Comparison of ENCODE assay signal across 26 mouse cellular contexts in the genomic region with DNA sequence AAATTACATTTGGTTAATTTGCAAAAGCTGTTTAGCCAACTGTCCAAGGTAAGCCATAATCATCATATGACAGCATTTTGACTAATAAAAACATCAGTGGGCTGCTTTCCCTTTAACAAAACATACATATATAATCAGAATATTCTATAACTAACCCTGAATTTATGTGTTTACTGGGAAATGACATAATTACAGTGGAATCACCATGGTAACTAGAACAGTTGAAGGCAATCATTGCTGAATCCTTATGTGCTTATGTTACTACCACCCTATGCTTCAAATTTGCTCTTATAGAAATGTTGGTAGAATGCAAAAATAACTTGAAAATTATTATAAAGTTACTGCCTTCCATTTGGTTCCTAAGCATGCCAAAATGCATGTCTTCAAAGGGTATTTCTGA.
A peak's percentile ranks its signal among the peaks of the same experiment; 100 is the strongest.
DNase-seq lines count a peak whose midpoint lies in the region; ATAC-seq and TF ChIP-seq lines count a peak whose summit lies in the region.
"Had no signal": no experiment of that assay in that cellular context is flagged by ENCODE, and none has a peak within 500 bp of the region (broad histone marks: within the 10 kb centered on the region; RNA-seq: fewer than 3 reads in every experiment).

No protein-coding gene starts in this region.

- no peak overlapping the region for H3K9ac ChIP-seq in forebrain, embryonic 13.5 days
- H3K9ac ChIP-seq in forebrain, embryonic 15.5 days (replicated peaks), result no peak overlapping the region
- no peak overlapping the region for H3K9ac ChIP-seq in forebrain, embryonic 12.5 days
- H3K9ac ChIP-seq in forebrain, postnatal 0 days, result no peak overlapping the region
- H3K9ac ChIP-seq: embryonic facial prominence, embryonic 13.5 days; embryonic facial prominence, embryonic 15.5 days had no signal

- H3K27me3 ChIP-seq in forebrain, embryonic 13.5 days, result no peaks in the 10 kb centered on the region
- H3K27me3 ChIP-seq in forebrain, embryonic 10.5 days (ENCODE audit: poor library complexity, severe bottlenecking), result no peaks in the 10 kb centered on the region
- H3K27me3 ChIP-seq in forebrain, embryonic 15.5 days, result no peaks in the 10 kb centered on the region
- H3K27me3 ChIP-seq in forebrain, embryonic 12.5 days, result no peaks in the 10 kb centered on the region
- H3K27me3 ChIP-seq in forebrain, postnatal 0 days (ENCODE audit: insufficient read depth, low read length), result no peaks in the 10 kb centered on the region
- H3K27me3 ChIP-seq: CH12.LX; embryonic facial prominence, embryonic 13.5 days; embryonic facial prominence, embryonic 15.5 days; Patski had no signal

- no peak for DNase-seq in forebrain, embryonic 10.5 days (ENCODE audit: extremely low spot score, low spot score)
- peak; percentile 44 for DNase-seq in brain, embryonic 14.5 days (ENCODE audit: low read depth)
- peak; percentile 17 for DNase-seq in forebrain, postnatal 0 days
- DNase-seq in heart, postnatal 25 days (ENCODE audit: low spot score), result no peak
- DNase-seq: adrenal gland, adult 8-10 months; adrenal gland, postnatal 14 days; adrenal gland, postnatal 36 days; B cell, adult 2 months; cerebellum, adult 11 months; cerebellum, adult 18-20 months; cerebellum, adult 8-10 months; cerebellum, adult 9-11 months; cerebellum, postnatal 14 days; cerebellum, postnatal 36 days; embryo, embryonic 11 days had no signal

- no peak overlapping the region for H3K27ac ChIP-seq in forebrain, embryonic 13.5 days
- no peak overlapping the region for H3K27ac ChIP-seq in forebrain, embryonic 10.5 days
- H3K27ac ChIP-seq in forebrain, embryonic 15.5 days (replicated peaks), result no peak overlapping the region
- H3K27ac ChIP-seq in forebrain, embryonic 12.5 days, result no peak overlapping the region
- H3K27ac ChIP-seq in forebrain, postnatal 0 days (ENCODE audit: low read depth, low read length), result no peak overlapping the region
- H3K27ac ChIP-seq: embryonic facial prominence, embryonic 13.5 days; embryonic facial prominence, embryonic 15.5 days had no signal

- no peaks in the 10 kb centered on the region for H3K9me3 ChIP-seq in forebrain, embryonic 13.5 days (replicated peaks)
- H3K9me3 ChIP-seq in forebrain, embryonic 10.5 days, result no peaks in the 10 kb centered on the region
- H3K9me3 ChIP-seq in forebrain, embryonic 15.5 days, result no peaks in the 10 kb centered on the region
- H3K9me3 ChIP-seq in forebrain, embryonic 12.5 days, result no peaks in the 10 kb centered on the region
- H3K9me3 ChIP-seq in forebrain, postnatal 0 days (ENCODE audit: low read length), result no peaks in the 10 kb centered on the region
- H3K9me3 ChIP-seq: embryonic facial prominence, embryonic 13.5 days; embryonic facial prominence, embryonic 15.5 days; G1E had no signal

- no peak overlapping the region for H3K4me2 ChIP-seq in forebrain, embryonic 13.5 days
- H3K4me2 ChIP-seq in forebrain, embryonic 15.5 days (replicated peaks), result no peak overlapping the region
- H3K4me2 ChIP-seq in forebrain, embryonic 12.5 days, result no peak overlapping the region
- no peak overlapping the region for H3K4me2 ChIP-seq in forebrain, postnatal 0 days (ENCODE audit: low read depth)
- H3K4me2 ChIP-seq: embryonic facial prominence, embryonic 13.5 days; embryonic facial prominence, embryonic 15.5 days had no signal

- intact Hi-C loops in heart, postnatal 25 days (cut with DNase I), result no loop called here

- no peak for TF ChIP-seq POLR2A in brain, embryonic 14.5 days (IDR thresholded peaks at IDR 0.05; ENCODE audit: borderline replicate concordance, extremely low read depth, insufficient read depth, insufficient read length, poor library complexity, severe bottlenecking)

- peak; percentile 51; the same call in 1 of the 2 replicates for ATAC-seq in forebrain, embryonic 13.5 days
- peak; percentile 74 for ATAC-seq in forebrain, embryonic 15.5 days (replicated peaks)
- ATAC-seq in forebrain, embryonic 12.5 days (ENCODE audit: low FRiP score), result no peak
- ATAC-seq in forebrain, postnatal 0 days, result peak; percentile 60
- ATAC-seq: activated CD4-positive, CD25-positive, alpha-beta regulatory T cell, adult 4 months; CD4-positive, CD25-positive, alpha-beta regulatory T cell, adult 4 months; Patski had no signal

- no peak overlapping the region for H3K4me3 ChIP-seq in forebrain, embryonic 13.5 days
- no peak overlapping the region for H3K4me3 ChIP-seq in forebrain, embryonic 10.5 days
- H3K4me3 ChIP-seq in forebrain, embryonic 15.5 days, result no peak overlapping the region
- H3K4me3 ChIP-seq in forebrain, embryonic 12.5 days (replicated peaks), result no peak overlapping the region
- H3K4me3 ChIP-seq in forebrain, postnatal 0 days (ENCODE audit: low read depth, low read length), result no peak overlapping the region
- H3K4me3 ChIP-seq: embryonic facial prominence, embryonic 13.5 days; embryonic facial prominence, embryonic 15.5 days; erythroblast, embryonic 14.5 days had no signal

- H3K36me3 ChIP-seq in forebrain, embryonic 13.5 days (ENCODE audit: poor library complexity, severe bottlenecking), result no peaks in the 10 kb centered on the region
- no peaks in the 10 kb centered on the region for H3K36me3 ChIP-seq in forebrain, embryonic 10.5 days (replicated peaks)
- H3K36me3 ChIP-seq in forebrain, embryonic 15.5 days, result no peaks in the 10 kb centered on the region
- H3K36me3 ChIP-seq in forebrain, embryonic 12.5 days (replicated peaks), result no peaks in the 10 kb centered on the region
- no peaks in the 10 kb centered on the region for H3K36me3 ChIP-seq in forebrain, postnatal 0 days (ENCODE audit: insufficient read depth)
- H3K36me3 ChIP-seq: embryonic facial prominence, embryonic 13.5 days; embryonic facial prominence, embryonic 15.5 days; G1E had no signal

- TF ChIP-seq CTCF in brain, embryonic 14.5 days (IDR thresholded peaks at IDR 0.05; ENCODE audit: borderline replicate concordance, extremely low read depth, insufficient read depth, insufficient read length), result no peak
- no peak for TF ChIP-seq CTCF in forebrain, postnatal 0 days (IDR thresholded peaks at IDR 0.05; ENCODE audit: low read depth)

- H3K4me1 ChIP-seq in forebrain, embryonic 13.5 days, result no peaks in the 10 kb centered on the region
- no peaks in the 10 kb centered on the region for H3K4me1 ChIP-seq in forebrain, embryonic 10.5 days
- no peaks in the 10 kb centered on the region for H3K4me1 ChIP-seq in forebrain, embryonic 15.5 days
- H3K4me1 ChIP-seq in forebrain, embryonic 12.5 days, result no peaks in the 10 kb centered on the region
- no peaks in the 10 kb centered on the region for H3K4me1 ChIP-seq in forebrain, postnatal 0 days (ENCODE audit: insufficient read depth)
- H3K4me1 ChIP-seq: embryonic facial prominence, embryonic 13.5 days; embryonic facial prominence, embryonic 15.5 days had no signal

Comparison
In these comparisons a context has a peak if more than half of its experiments do, and no peak if none do; other contexts are left out.
1. DNase-seq: peak in brain, embryonic 14.5 days (single experiment) and forebrain, postnatal 0 days (single experiment); none in forebrain, embryonic 10.5 days (single experiment) and heart, postnatal 25 days (single experiment).